Mouse (Mus musculus): Measurements from ENCODE around the gene A230072I06Rik. TPM values are rescaled to one million over a fixed set of nuclear protein-coding genes. Genes with fewer than 3 reads are reported as not detected.

Gene A230072I06Rik
- polyA plus RNA-seq (2012; rRNA removed), result not detected in 2 replicates

GRCm38 (mm10) chr8:12278663-12279312, at the start of gene A230072I06Rik:
TSS of gene A230072I06Rik (plus strand) at chr8:12278819.

Other genes starting within 250 kb of the A230072I06Rik start
- 0.02 TPM in 1 of 2 replicates, not detected in the other for gene Sox1, start 116.5 kb downstream of the A230072I06Rik start, polyA plus RNA-seq (2012; rRNA removed)

Measured in stomach, adult 2 months (tissue).